Mouse (Mus musculus): ENCODE data around the gene Rbfox2.

Rbfox2 gene

GRCm38 (mm10) chr15:77192154-77192935 lies 114.5 kb downstream of the Rbfox2 start:
- no peak for DNase-seq (ENCODE audit: low spot score in 2 of 2)

DNA sequence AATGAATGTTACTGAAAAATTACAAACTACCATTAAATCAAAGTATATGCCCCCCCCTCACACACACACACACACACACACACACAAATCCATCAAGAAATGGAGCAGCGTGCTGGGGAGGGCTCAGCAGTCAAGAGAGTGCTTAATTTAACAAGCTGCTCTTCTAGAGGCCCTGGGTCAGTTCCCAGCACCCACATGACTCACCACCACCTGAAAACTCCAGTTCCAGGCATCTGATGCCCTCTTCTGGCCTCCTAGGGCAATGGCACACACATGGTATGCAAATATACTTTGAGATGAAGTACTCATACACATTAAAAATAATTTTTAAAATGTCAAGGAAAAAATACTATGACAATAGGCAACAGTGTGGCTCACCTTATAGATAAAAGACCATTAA lies 120.7 kb downstream of the Rbfox2 start:
- no peak for DNase-seq (ENCODE audit: low spot score in 2 of 2)

GRCm38 (mm10) chr15:77185614-77186013 lies 121.2 kb downstream of the Rbfox2 start:
- no peak for DNase-seq (ENCODE audit: low spot score in 2 of 2)

GRCm38 (mm10) chr15:77182800-77183199 lies 124.0 kb downstream of the Rbfox2 start:
- no peak for DNase-seq (ENCODE audit: low spot score in 2 of 2)

DNA sequence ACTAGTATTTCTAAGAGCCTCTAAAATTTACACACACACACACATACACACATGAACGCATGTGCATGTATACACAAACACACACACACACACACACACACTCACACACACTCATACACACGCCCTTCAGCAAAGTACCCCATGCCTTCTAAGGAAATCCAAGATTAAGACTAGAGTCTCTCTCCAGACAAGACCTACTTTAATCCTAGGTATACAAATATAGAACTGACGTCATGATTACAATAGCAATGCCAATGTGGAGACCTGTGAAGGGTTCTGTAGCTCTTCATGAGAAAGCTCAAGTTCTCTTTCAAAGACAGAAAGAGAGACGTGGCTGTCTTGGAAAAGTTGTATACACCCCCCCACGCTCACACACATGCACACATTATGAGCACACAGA lies 132.8 kb downstream of the Rbfox2 start:
- DNase-seq (ENCODE audit: low spot score in 2 of 2) = no peak

- no peak for DNase-seq (ENCODE audit: low spot score in 2 of 2)
Observed at GRCm38 (mm10) chr15:77172414-77172813, 134.4 kb downstream of the Rbfox2 start.

DNA sequence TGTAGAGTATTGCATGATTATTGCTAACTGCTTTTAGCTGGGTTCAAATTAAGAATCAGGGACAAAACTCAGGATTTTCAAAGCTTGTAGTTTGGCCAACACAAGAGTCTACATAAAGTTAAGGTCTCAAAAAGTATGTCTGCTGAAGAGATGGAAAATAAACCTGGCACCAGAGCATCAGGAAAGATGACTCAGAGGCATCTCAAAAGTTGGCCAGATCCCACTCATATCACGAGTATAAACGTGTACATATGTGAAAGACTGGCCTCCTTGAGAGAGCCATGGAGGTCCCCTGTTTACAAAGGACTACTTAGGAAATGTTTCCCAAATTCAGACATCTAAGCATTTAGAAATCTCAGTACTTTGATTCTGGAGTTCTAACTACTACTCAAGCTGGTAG lies 138.0 kb downstream of the Rbfox2 start:
- no peak for DNase-seq (ENCODE audit: low spot score in 2 of 2)

DNA sequence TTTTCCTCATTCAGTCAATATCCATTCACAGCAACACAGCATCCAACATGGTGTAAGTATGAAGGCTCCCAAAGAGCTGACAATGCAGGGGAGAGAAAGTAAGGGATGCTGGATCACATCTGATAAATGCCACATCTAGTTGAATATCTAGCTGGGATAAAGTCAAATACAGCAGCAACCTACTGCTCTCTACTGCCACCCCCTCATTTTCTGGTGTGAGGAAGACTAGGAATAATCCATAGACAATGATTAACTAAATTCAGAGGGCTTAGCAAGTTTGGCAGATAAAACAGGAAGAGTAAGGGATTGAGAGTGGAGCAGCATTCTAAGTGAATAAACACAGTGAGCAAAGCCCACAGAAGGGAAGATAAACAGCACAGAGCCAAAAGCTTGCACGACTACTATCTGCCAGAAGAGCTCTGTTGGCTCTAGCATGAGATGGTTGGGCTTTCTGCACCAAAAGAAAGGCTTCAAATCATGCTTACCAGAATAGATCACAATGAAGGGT lies 140.5 kb downstream of the Rbfox2 start:
- DNase-seq (ENCODE audit: low spot score in 2 of 2) = no peak

GRCm38 (mm10) chr15:77163336-77163735 lies 143.5 kb downstream of the Rbfox2 start:
- DNase-seq (ENCODE audit: low spot score in 2 of 2) = no peak

- no peak for DNase-seq (ENCODE audit: low spot score in 2 of 2)
Observed at GRCm38 (mm10) chr15:77162931-77163330, 143.9 kb downstream of the Rbfox2 start.

GRCm38 (mm10) chr15:77161382-77161781 lies 145.4 kb downstream of the Rbfox2 start:
- no peak for DNase-seq (ENCODE audit: low spot score in 2 of 2)

DNA sequence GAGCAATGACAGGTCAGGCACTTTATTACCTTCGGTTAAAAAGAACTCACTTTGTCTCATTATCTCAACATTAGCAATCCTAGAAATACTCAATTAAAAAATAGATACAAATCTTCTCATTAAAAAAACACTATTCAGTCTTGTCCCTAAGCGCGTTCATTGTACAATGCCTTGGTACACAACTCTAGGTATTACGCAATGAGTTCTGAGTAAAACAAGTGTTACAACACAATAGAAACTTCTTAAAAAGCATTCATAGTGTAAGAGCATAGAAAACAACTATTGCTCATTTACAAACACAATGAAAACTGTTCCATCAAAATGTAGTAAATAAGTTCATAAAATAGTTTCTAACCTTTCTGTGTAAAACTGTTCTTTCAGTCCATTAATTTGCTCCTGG lies 146.0 kb downstream of the Rbfox2 start:
- DNase-seq (ENCODE audit: low spot score in 2 of 2) = no peak

GRCm38 (mm10) chr15:77156525-77156924 lies 150.3 kb downstream of the Rbfox2 start:
- no peak for DNase-seq (ENCODE audit: low spot score in 2 of 2)

DNA sequence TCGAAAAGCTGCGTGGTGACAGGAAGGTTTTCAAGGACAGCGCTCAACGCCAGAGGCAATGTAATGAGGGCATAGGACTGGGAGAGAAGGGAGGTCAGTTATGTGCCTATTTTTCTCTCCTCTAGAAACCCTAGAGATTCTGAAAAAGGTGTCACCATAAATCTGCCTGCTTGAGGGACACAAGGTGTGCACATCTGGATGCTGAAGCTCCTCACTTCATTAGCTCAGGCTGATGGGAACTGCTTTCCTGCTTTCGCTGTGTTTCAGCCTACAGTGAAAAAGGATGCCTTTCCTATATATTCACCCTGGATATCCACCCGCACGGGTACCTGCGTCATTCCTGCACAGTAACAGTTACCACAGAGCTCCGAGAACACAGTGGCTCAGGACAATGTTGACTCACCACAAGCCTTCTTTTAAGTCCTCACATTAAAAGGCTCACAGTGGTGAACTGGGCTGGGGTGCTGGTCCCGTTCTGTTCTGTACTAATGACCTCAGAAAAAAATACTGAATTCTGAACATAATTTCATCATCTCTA lies 152.5 kb downstream of the Rbfox2 start:
- DNase-seq (ENCODE audit: low spot score in 2 of 2) = no peak

GRCm38 (mm10) chr15:77153625-77154024 lies 153.2 kb downstream of the Rbfox2 start:
- peak in 1 of 2 experiments; percentile 43 for DNase-seq (ENCODE audit: low spot score in 2 of 2)

DNA sequence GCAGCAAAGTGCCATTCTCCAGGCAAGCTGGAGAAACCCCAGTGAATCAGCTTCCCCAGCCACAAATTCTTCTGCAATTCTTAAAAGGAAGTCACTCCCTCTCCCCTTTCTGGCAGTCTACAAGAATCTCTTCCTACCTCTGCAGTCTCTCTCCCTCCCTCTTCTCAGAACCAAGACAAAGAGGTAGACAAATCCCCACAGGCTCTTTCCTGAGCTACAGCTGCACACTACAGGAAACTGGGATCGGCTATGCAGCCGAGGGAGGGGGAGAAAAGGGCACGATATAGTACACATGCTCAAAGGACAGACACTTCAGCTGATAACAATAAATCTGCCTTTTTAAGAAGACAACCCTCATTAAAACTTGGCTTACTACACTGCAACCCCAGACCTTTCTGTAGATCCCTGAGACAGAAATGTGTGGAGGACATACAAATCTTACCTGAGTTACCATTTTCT lies 153.7 kb downstream of the Rbfox2 start:
- no peak for DNase-seq (ENCODE audit: low spot score in 2 of 2)

- DNase-seq (ENCODE audit: low spot score in 2 of 2) = no peak
Observed at GRCm38 (mm10) chr15:77152336-77153087, 154.3 kb downstream of the Rbfox2 start.

DNA sequence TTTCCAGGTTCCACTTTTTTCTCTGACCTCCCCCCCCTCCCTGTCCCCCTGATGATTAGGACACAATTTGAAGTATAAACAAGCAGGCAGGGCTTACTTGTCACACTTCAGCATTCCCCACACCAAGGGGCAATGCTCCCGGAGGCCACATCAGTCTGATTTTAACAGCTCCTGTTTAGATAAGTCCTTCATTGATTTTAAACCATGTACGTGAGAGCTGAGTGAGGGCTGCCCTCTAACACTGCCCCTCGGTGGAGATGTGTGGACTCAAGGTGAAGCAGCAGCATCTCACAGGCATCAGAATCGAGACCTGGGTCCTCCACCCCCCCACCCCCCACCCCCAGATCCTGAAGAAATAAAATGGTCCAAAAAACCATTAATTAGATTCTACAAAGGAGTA lies 155.0 kb downstream of the Rbfox2 start:
- no peak for DNase-seq (ENCODE audit: low spot score in 2 of 2)

DNA sequence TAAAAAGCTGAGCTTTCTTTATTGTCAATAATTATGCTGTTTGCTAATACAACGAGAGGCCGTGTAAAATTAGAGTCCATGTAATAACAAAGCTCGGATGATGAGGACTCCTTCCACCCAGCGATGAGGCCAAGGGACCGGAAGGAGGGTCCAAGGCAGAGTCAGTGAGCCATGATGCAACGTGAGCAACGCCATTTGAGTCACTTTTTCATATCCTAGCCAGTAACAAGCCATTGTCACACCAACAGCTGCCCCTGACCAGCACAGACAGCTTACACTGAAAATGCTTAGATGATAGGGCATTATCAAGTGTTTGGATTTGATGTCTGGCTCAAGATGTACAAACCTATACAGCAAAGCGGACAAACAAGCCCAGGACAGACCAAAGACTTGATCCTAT lies 155.6 kb downstream of the Rbfox2 start:
- no peak for DNase-seq (ENCODE audit: low spot score in 2 of 2)

DNA sequence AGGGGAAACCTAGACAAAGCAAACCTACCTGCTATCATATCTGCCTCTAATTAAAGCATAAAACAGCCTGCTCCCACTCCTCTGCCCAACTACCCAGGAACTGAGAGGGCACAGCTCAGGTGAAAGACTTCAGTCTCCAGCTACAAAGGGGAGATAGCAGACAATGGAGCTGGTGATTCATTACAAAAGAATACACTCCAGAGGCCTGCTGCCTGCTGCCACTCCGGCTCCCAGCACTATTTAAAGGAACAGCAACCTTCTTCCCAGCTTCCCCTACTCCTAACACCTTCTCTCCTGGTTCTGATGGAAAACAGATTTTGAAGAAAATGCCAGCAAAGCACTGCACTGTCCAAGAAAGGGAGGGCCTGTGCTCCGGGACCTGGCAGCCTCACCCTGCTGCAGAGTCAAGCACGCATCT lies 156.4 kb downstream of the Rbfox2 start:
- no peak for DNase-seq (ENCODE audit: low spot score in 2 of 2)

DNA sequence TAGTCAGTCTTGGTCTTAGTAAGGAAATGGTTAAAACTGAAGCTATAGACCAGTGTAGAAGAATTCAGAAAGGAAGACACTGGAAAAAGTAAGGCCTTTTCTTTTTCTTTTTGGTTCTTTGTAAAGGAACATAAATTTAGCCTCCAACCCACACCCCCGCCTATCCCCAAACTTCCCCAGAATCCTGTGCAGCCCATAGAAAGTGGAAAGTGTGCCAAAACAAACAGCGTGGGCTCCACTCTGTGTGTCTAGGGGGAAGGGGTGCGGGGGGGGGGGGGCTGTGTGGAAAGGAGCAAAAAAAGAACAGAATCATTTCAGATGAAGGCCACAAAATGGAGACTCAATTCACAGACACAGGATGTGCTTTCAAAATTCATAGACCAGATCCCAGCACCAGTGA lies 156.8 kb downstream of the Rbfox2 start:
- DNase-seq (ENCODE audit: low spot score in 2 of 2) = no peak

- DNase-seq (ENCODE audit: low spot score in 2 of 2) = no peak
Observed at GRCm38 (mm10) chr15:77149551-77149950, 157.3 kb downstream of the Rbfox2 start.

GRCm38 (mm10) chr15:77146942-77147341 lies 159.9 kb downstream of the Rbfox2 start:
- no peak for DNase-seq (ENCODE audit: low spot score in 2 of 2)
